Mouse (Mus musculus) MEL (cell line): ENCODE results near the gene Brdt. TPM values are rescaled to one million over a fixed set of nuclear protein-coding genes. Genes with fewer than 3 reads are reported as not detected.

Source experiments
- DNase-seq: peaks from one replicate; pipeline ENCODE4 v3.0.0; 2011; ENCODE audit warnings: low read depth, low spot score
- H3K27ac ChIP-seq: 2 replicates; pipeline ENCODE4 v1.5.1; 2012; ENCODE audit warnings: low read depth, mild to moderate bottlenecking, control low read depth, low read length, moderate library complexity; ENCODE audit not compliant: control insufficient read depth
- H3K27me3 ChIP-seq, 2 experiments: fragments of 150-350 bp in 1 of 2; sonication (generic) in 1 of 2; 2 replicates each; pipeline ENCODE4 v1.6.1; 2012; ENCODE audit warnings: low read length in 2 of 2, mild to moderate bottlenecking in 2 of 2, improper control_type of control experiment in 1 of 2, moderate library complexity in 1 of 2; ENCODE audit not compliant: insufficient read depth in 2 of 2, control insufficient read depth in 1 of 2
- H3K36me3 ChIP-seq, 2 experiments: 2 replicates each; pipeline ENCODE4 v1.6.1; 2012 to 2014; ENCODE audit warnings: low read length in 2 of 2, improper control_type of control experiment in 1 of 2, inconsistent platforms in 1 of 2, mild to moderate bottlenecking in 1 of 2; ENCODE audit not compliant: insufficient read depth in 2 of 2, control insufficient read depth in 1 of 2
- H3K4me1 ChIP-seq, 2 experiments: fragments of 150-350 bp in 1 of 2; sonication (generic) in 1 of 2; 2 replicates each; pipeline ENCODE4 v1.6.1; 2012; ENCODE audit warnings: low read length in 2 of 2, improper control_type of control experiment in 1 of 2, mild to moderate bottlenecking in 1 of 2; ENCODE audit not compliant: insufficient read depth in 2 of 2, control insufficient read depth in 1 of 2
- H3K4me3 ChIP-seq, 2 experiments: fragments of 150-350 bp in 1 of 2; sonication (generic) in 1 of 2; 2 replicates each; pipeline ENCODE4 v1.5.1; 2012; ENCODE audit warnings: low read depth in 2 of 2, low read length in 2 of 2, mild to moderate bottlenecking in 2 of 2, moderate library complexity in 2 of 2, control low read depth in 1 of 2, improper control_type of control experiment in 1 of 2; ENCODE audit not compliant: control insufficient read depth in 1 of 2, insufficient read depth in 1 of 2
- H3K79me2 ChIP-seq: 2 replicates; pipeline ENCODE4 v1.6.1; 2012; ENCODE audit warnings: mild to moderate bottlenecking, low read length, moderate library complexity; ENCODE audit not compliant: control insufficient read depth, poor library complexity, insufficient read depth
- H3K9ac ChIP-seq: 2 replicates; pipeline ENCODE4 v1.6.1; 2012; ENCODE audit warnings: low read depth, mild to moderate bottlenecking, control low read depth, low read length, moderate library complexity; ENCODE audit not compliant: control insufficient read depth, poor library complexity, severe bottlenecking
- H3K9me3 ChIP-seq: fragments of 150-350 bp; sonication (generic); replicated peaks from 2 replicates; pipeline ENCODE4 v1.6.1; 2012; ENCODE audit warnings: mild to moderate bottlenecking, low read length, improper control_type of control experiment, moderate library complexity; ENCODE audit not compliant: insufficient read depth
- BHLHE40 ChIP-seq: IDR thresholded peaks from 2 replicates; pipeline ENCODE4 v1.6.1; 2012; ENCODE audit warnings: low read depth, mild to moderate bottlenecking, inconsistent platforms, low read length, improper control_type of control experiment, borderline replicate concordance
- CHD1 ChIP-seq: IDR thresholded peaks from 2 replicates; pipeline ENCODE4 v1.6.1; 2012; ENCODE audit warnings: low read depth, mild to moderate bottlenecking, inconsistent platforms, low read length, improper control_type of control experiment
- CHD2 ChIP-seq: IDR thresholded peaks from 2 replicates; pipeline ENCODE4 v1.6.1; 2011; ENCODE audit warnings: low read length, improper control_type of control experiment
- CTCF ChIP-seq, 3 experiments: IDR thresholded peaks in 2 of 3; conservative IDR thresholded peaks in 1 of 3; 2 replicates each; pipeline ENCODE4 v1.5.1; 2011 to 2012; ENCODE audit warnings: low read length in 3 of 3, low read depth in 2 of 3, mild to moderate bottlenecking in 2 of 3, improper control_type of control experiment in 1 of 3, inconsistent platforms in 1 of 3, mixed read lengths in 1 of 3, moderate library complexity in 1 of 3; ENCODE audit not compliant: control insufficient read depth in 1 of 3, insufficient read depth in 1 of 3, poor library complexity in 1 of 3, severe bottlenecking in 1 of 3
- ELF1 ChIP-seq: IDR thresholded peaks from 2 replicates; pipeline ENCODE4 v1.6.1; 2014; ENCODE audit warnings: low read depth, mild to moderate bottlenecking, inconsistent platforms, low read length, improper control_type of control experiment, moderate library complexity
- EP300 ChIP-seq, 2 experiments: IDR thresholded peaks; 2 replicates each; pipeline ENCODE4 v1.6.1; 2011; ENCODE audit warnings: improper control_type of control experiment in 2 of 2, low read length in 2 of 2, low read depth in 1 of 2, mild to moderate bottlenecking in 1 of 2
- GABPA ChIP-seq: IDR thresholded peaks from 2 replicates; pipeline ENCODE4 v1.6.1; 2012; ENCODE audit warnings: low read depth, mild to moderate bottlenecking, inconsistent platforms, low read length, improper control_type of control experiment, moderate library complexity
- GATA1 ChIP-seq: IDR thresholded peaks from 2 replicates; pipeline ENCODE4 v1.6.1; 2011; ENCODE audit warnings: low read depth, low read length, improper control_type of control experiment
- HCFC1 ChIP-seq: IDR thresholded peaks from 2 replicates; pipeline ENCODE4 v1.6.1; 2012; ENCODE audit warnings: low read depth, mild to moderate bottlenecking, inconsistent platforms, low read length, improper control_type of control experiment, moderate library complexity
- JUND ChIP-seq: IDR thresholded peaks from 2 replicates; pipeline ENCODE4 v1.6.1; 2011; ENCODE audit warnings: low read depth, mild to moderate bottlenecking, improper control_type of control experiment, low read length
- KAT2A ChIP-seq: conservative IDR thresholded peaks from 2 replicates; pipeline ENCODE4 v1.6.1; 2012; ENCODE audit warnings: low read depth, low read length, improper control_type of control experiment, inconsistent platforms
- MAFK ChIP-seq: IDR thresholded peaks from 2 replicates; pipeline ENCODE4 v1.6.1; 2011; ENCODE audit warnings: low read depth, mild to moderate bottlenecking, low read length, improper control_type of control experiment, borderline replicate concordance
- MAZ ChIP-seq: IDR thresholded peaks from 2 replicates; pipeline ENCODE4 v1.6.1; 2012; ENCODE audit warnings: low read depth, mild to moderate bottlenecking, inconsistent platforms, low read length, improper control_type of control experiment
- MEF2A ChIP-seq: IDR thresholded peaks from 2 replicates; pipeline ENCODE4 v1.6.1; 2014; ENCODE audit warnings: low read depth, mild to moderate bottlenecking, inconsistent platforms, low read length, improper control_type of control experiment; ENCODE audit not compliant: poor library complexity, insufficient replicate concordance, severe bottlenecking; ENCODE audit errors: extremely low read depth
- MXI1 ChIP-seq: IDR thresholded peaks from 2 replicates; pipeline ENCODE4 v1.6.1; 2011; ENCODE audit warnings: mild to moderate bottlenecking, low read depth, low read length, improper control_type of control experiment
- MYB ChIP-seq: IDR thresholded peaks from 2 replicates; pipeline ENCODE4 v1.6.1; 2011; ENCODE audit warnings: mild to moderate bottlenecking, low read depth, low read length, improper control_type of control experiment
- MYC ChIP-seq: IDR thresholded peaks from 2 replicates; pipeline ENCODE4 v1.6.1; 2011; ENCODE audit warnings: low read depth, mild to moderate bottlenecking, low read length, improper control_type of control experiment, moderate library complexity
- NELFE ChIP-seq: IDR thresholded peaks from 2 replicates; pipeline ENCODE4 v1.6.1; 2011; ENCODE audit warnings: low read depth, low read length, improper control_type of control experiment
- POLR2A ChIP-seq, 2 experiments: IDR thresholded peaks; 2 replicates each; pipeline ENCODE4 v1.6.1; 2011 to 2012; ENCODE audit warnings: low read length in 2 of 2, mild to moderate bottlenecking in 2 of 2, control low read depth in 1 of 2, improper control_type of control experiment in 1 of 2, low read depth in 1 of 2, moderate library complexity in 1 of 2; ENCODE audit not compliant: control insufficient read depth in 1 of 2, insufficient read depth in 1 of 2, poor library complexity in 1 of 2
- POLR2AphosphoS5 ChIP-seq: IDR thresholded peaks from 2 replicates; pipeline ENCODE4 v1.6.1; 2012; ENCODE audit warnings: low read depth, borderline replicate concordance, mild to moderate bottlenecking, inconsistent platforms, low read length, moderate library complexity, mixed read lengths
- RAD21 ChIP-seq: IDR thresholded peaks from 2 replicates; pipeline ENCODE4 v1.6.1; 2011; ENCODE audit warnings: mild to moderate bottlenecking, low read depth, low read length, improper control_type of control experiment
- RCOR1 ChIP-seq: IDR thresholded peaks from 2 replicates; pipeline ENCODE4 v1.6.1; 2012; ENCODE audit warnings: low read depth, mild to moderate bottlenecking, inconsistent platforms, low read length, improper control_type of control experiment
- SIN3A ChIP-seq: IDR thresholded peaks from 2 replicates; pipeline ENCODE4 v1.6.1; 2012; ENCODE audit warnings: low read length, improper control_type of control experiment, inconsistent platforms
- SMC3 ChIP-seq: IDR thresholded peaks from 2 replicates; pipeline ENCODE4 v1.6.1; 2011; ENCODE audit warnings: low read depth, low read length, improper control_type of control experiment
- TAL1 ChIP-seq: IDR thresholded peaks from 2 replicates; pipeline ENCODE4 v1.6.1; 2012; ENCODE audit warnings: mild to moderate bottlenecking, inconsistent platforms, low read length, moderate library complexity, mixed read lengths
- TCF12 ChIP-seq: IDR thresholded peaks from 2 replicates; pipeline ENCODE4 v1.6.1; 2014; ENCODE audit warnings: low read depth, mild to moderate bottlenecking, inconsistent platforms, low read length, improper control_type of control experiment, moderate library complexity
- UBTF ChIP-seq: IDR thresholded peaks from 2 replicates; pipeline ENCODE4 v1.6.1; 2012; ENCODE audit warnings: low read depth, mild to moderate bottlenecking, inconsistent platforms, low read length, improper control_type of control experiment, moderate library complexity, borderline replicate concordance; ENCODE audit not compliant: insufficient read depth
- USF2 ChIP-seq, 2 experiments: IDR thresholded peaks; 2 replicates each; pipeline ENCODE4 v1.6.1; 2011 to 2012; ENCODE audit warnings: improper control_type of control experiment in 2 of 2, low read length in 2 of 2, borderline replicate concordance in 1 of 2, inconsistent platforms in 1 of 2, low read depth in 1 of 2, mild to moderate bottlenecking in 1 of 2; ENCODE audit not compliant: insufficient read depth in 1 of 2
- ZMIZ1 ChIP-seq: IDR thresholded peaks from 2 replicates; pipeline ENCODE4 v1.6.1; 2012; ENCODE audit warnings: low read depth, mild to moderate bottlenecking, inconsistent platforms, low read length, improper control_type of control experiment, moderate library complexity
- ZNF384 ChIP-seq: IDR thresholded peaks from 2 replicates; pipeline ENCODE4 v1.6.1; 2012; ENCODE audit warnings: low read depth, mild to moderate bottlenecking, inconsistent platforms, low read length, improper control_type of control experiment
- polyA plus RNA-seq, 2 experiments: library from polyadenylated mRNA; stranded (reverse) in 1 of 2; unstranded in 1 of 2; fragments of >175 nt in 1 of 2; fragments of >200 nt in 1 of 2; gene quantifications; 2 replicates each; pipeline versions ENCODE4 v1.2.1 to v1.2.4; 2012; ENCODE audit warnings: low replicate concordance in 2 of 2, low read depth in 1 of 2; ENCODE audit not compliant: insufficient read length in 2 of 2, insufficient read depth in 1 of 2, missing spikeins in 1 of 2
- total RNA-seq: library from RNA; depleted of rRNA; stranded (reverse); fragments of 300-350 nt; gene quantifications from 2 replicates; pipeline ENCODE4 v1.2.3, GENCODE M21; 2012

Brdt gene
- total and polyA plus RNA-seq, 3 experiments: 10.3 to 16.7 TPM; not detected in 1

DNA sequence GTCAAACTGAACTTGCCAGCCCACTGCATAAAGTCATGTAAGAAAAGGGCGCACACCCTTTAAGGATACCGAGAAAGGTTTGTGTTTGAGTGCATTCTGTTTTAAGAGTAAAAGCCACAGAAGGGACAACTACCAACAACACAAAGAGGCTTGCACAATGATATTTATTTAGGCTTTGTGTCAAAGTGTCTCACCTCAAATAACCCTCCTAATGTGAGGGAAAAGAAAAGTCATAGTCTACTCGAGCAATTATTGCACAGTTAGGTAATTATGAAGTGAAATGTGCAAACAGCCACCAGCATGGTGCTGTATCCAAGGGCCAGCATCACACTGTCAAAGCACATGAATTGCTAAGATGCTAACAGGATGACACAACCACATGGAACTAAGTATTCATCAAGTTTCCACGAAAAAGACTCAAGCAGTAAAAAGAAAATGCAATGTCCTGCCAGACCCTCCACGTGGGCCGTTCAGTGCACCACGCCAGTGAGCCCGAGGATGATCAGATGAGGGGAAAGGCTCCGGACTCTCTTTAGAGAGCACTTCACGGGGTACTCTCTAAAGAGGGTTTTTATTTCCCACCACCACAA is 46.9 kb upstream of the Brdt start:
- Histone ChIP-seq H3K4me1 (no peaks in the 10 kb centered on the region), H3K27ac (no peak overlapping the region), H3K9me3 (no peaks in the 10 kb centered on the region), H3K36me3 (no peaks in the 10 kb centered on the region), H3K27me3 (no peaks in the 10 kb centered on the region), H3K4me3 (no peak overlapping the region), H3K9ac (no peak overlapping the region), H3K79me2 (no peaks in the 10 kb centered on the region)
- TF ChIP-seq HCFC1 (no peak), USF2 (IDR thresholded peaks at IDR 0.05; ENCODE audit: borderline replicate concordance in 1 of 2, insufficient read depth in 1 of 2, low read depth in 1 of 2, low read length in 2 of 2) (no peak), UBTF (no peak), TAL1 (no peak), RCOR1 (no peak), CHD2 (no peak), ZMIZ1 (no peak), TCF12 (no peak), POLR2A (IDR thresholded peaks at IDR 0.05; ENCODE audit: control insufficient read depth in 1 of 2, insufficient read depth in 1 of 2, low read depth in 1 of 2, low read length in 2 of 2, poor library complexity in 1 of 2) (no peak), JUND (no peak), RAD21 (no peak), MAZ (no peak), KAT2A (no peak), MYB (no peak), SMC3 (no peak), SIN3A (no peak), MYC (no peak), MXI1 (no peak)
- no peak for DNase-seq

DNA sequence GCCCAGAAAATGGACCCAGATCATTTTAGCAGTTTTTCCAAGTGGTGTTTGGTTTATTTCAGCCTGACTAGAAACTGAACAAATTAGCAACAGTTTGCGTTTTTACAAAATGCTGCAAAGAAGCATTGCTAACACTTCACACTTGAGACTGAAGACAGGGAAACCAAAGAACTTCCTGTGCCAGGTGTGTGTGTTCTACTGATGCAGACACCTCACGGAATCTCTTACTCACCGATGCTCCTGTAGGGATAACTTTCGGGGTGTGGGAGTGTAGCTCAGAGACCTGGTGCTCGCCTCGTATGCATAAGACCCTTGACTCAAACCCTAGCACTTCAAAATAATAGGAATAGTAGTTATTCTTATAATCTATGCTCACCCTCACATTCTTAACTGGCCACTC is 45.4 kb upstream of the Brdt start:
- DNase-seq: no peak
- no peaks in the 10 kb centered on the region for H3K79me2 ChIP-seq
- no peaks in the 10 kb centered on the region for H3K36me3 ChIP-seq
- H3K4me3 ChIP-seq: no peak overlapping the region
- H3K4me1 ChIP-seq: no peaks in the 10 kb centered on the region
- no peak for TF ChIP-seq HCFC1
- TF ChIP-seq NELFE: no peak
- no peak for TF ChIP-seq ZNF384
- no peak for TF ChIP-seq SIN3A
- TF ChIP-seq GABPA: no peak
- no peak for TF ChIP-seq BHLHE40
- TF ChIP-seq POLR2A (IDR thresholded peaks at IDR 0.05; ENCODE audit: control insufficient read depth in 1 of 2, insufficient read depth in 1 of 2, low read depth in 1 of 2, low read length in 2 of 2, poor library complexity in 1 of 2): no peak
- no peak for TF ChIP-seq TAL1
- TF ChIP-seq MAFK: no peak
- TF ChIP-seq MYB: no peak
- TF ChIP-seq MEF2A: no peak
- no peak for TF ChIP-seq CTCF (IDR thresholded peaks at IDR 0.05 in 2 of 3, conservative IDR thresholded peaks at IDR 0.05 in 1 of 3; ENCODE audit: control insufficient read depth in 1 of 3, insufficient read depth in 1 of 3, low read depth in 2 of 3, low read length in 3 of 3, poor library complexity in 1 of 3, severe bottlenecking in 1 of 3)
- no peak for TF ChIP-seq RAD21
- no peak for TF ChIP-seq GATA1
- TF ChIP-seq EP300 (IDR thresholded peaks at IDR 0.05; ENCODE audit: low read depth in 1 of 2, low read length in 2 of 2): no peak
- no peak for TF ChIP-seq CHD2
- no peak for TF ChIP-seq CHD1
- TF ChIP-seq ELF1: no peak
- TF ChIP-seq POLR2AphosphoS5: no peak
- no peak for TF ChIP-seq UBTF
- no peak overlapping the region for H3K27ac ChIP-seq
- H3K9ac ChIP-seq: no peak overlapping the region
- H3K9me3 ChIP-seq: no peaks in the 10 kb centered on the region
- H3K27me3 ChIP-seq: no peaks in the 10 kb centered on the region
